Mouse (Mus musculus) ES-E14 (cell line): Measurements from ENCODE around the gene Hoxb3.

Experiments used
- CHD2 ChIP-seq: IDR thresholded peaks from 2 replicates; pipeline ENCODE4 v1.6.1; 2014; ENCODE audit warnings: mild to moderate bottlenecking, low read depth, low read length, inconsistent platforms
- MAFK ChIP-seq: IDR thresholded peaks from 2 replicates; pipeline ENCODE4 v1.6.1; 2014; ENCODE audit warnings: mild to moderate bottlenecking, low read depth, low read length, inconsistent platforms; ENCODE audit not compliant: insufficient read depth
- ZC3H11A ChIP-seq: IDR thresholded peaks from 2 replicates; pipeline ENCODE4 v1.6.1; 2012; ENCODE audit warnings: low read depth, mild to moderate bottlenecking, inconsistent platforms, low read length, borderline replicate concordance
- ZNF384 ChIP-seq: IDR thresholded peaks from 2 replicates; pipeline ENCODE4 v1.6.1; 2012; ENCODE audit warnings: low read depth, low read length, inconsistent platforms

DNA sequence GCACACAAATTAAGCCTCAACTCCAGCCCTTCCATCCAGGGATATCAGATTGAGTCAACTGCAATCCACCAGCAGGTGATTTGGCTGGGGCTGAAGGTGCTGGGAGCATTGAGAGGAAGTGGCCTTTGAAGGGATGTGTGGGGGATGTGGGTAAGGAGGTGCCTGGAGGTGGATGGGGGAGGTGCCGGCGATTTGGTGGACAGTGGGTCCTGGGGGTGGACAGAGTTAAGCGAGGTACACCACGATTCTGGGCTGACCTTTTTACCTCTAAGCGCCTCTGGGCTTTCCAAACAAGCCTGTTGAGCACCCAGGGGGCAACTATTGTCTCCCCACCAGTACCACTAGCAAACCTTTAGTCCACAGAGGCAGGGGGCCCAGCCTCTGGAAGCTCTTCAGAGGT, 45.6 kb downstream of the Hoxb3 start:
- TF ChIP-seq ZC3H11A (no peak), ZNF384 (no peak), MAFK (no peak), CHD2 (no peak)
